Mouse (Mus musculus): ENCODE results near the gene Apol9a.

DNA sequence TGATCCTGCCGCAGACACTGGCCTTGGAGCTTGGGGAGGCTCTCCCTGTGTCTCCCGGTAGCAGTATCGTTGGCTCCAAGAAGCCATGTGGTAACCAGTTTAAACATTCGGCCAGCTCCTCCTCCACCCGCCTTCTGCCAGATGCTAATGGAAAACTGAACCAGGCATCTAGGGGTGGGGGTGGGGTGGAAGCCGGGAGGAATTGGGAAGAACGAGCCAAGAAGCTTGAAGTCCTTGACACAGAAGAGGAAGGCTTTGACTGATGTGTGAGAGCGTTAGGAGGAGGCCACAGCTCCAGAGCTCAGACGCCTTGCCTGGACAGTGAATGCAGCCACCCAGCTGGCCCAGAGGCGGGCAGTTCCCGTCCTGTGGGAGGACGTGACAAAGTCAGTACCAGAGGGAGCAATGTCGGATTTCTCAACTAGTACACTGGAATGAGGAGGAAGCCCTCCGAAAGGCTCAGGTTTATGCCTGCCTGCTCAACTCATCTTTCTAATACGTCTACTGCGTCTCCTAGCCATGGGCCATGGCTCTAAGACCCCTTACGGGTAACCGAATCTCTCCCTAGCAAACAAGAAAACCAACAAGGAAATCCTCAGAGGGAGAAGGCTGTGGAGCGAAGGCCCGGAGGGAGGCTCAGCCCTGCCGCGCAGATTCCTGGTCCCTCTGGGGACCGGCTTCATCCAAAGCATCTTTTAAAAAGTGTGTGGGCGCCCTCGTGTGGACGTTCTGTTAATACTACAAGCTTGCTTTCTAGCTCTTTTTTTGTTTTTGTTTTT is 44.0 kb downstream of the Apol9a start:
- TF ChIP-seq CTCF (IDR thresholded peaks at IDR 0.05; ENCODE audit: low read depth) (peak; percentile 65), EP300 (IDR thresholded peaks at IDR 0.05; ENCODE audit: low read depth) (no peak)

All from liver, postnatal 0 days (tissue).